Mouse (Mus musculus): ENCODE results near the gene Mef2b. TPM values are rescaled to one million over a fixed set of nuclear protein-coding genes. Genes with fewer than 3 reads are reported as not detected.

The Mef2b gene
- polyA plus RNA-seq, 1 experiment from 2014 or later, result 0.21 TPM

- Histone ChIP-seq H3K36me3 (ENCODE audit: control insufficient read depth, insufficient read depth, low read length) (no peaks in the 10 kb centered on the region), H3K9me3 (replicated peaks; ENCODE audit: control insufficient read depth, low read length) (no peaks in the 10 kb centered on the region), H3K4me3 (ENCODE audit: low read depth, low read length) (no peak overlapping the region), H3K27me3 (ENCODE audit: control insufficient read depth, insufficient read depth, low read length) (0 out of 2 replicates have a peak, but pooled peaks cover 2% of the 10 kb centered on the region), H3K9ac (ENCODE audit: low read depth, low read length) (no peak overlapping the region), H3K4me1 (ENCODE audit: control insufficient read depth, insufficient read depth, low read length) (no peaks in the 10 kb centered on the region; the same call in 1 of the 2 replicates), H3K4me2 (no peak overlapping the region), H3K27ac (ENCODE audit: low read depth, low read length) (no peak overlapping the region)
- ATAC-seq (replicated peaks; ENCODE audit: insufficient number of reproducible peaks, low FRiP score, low TSS enrichment), result no peak
- WGBS (ENCODE audit: insufficient replicate concordance), result 50% methylated on average over 7 of the region's 7 CpGs
Measured at GRCm38 (mm10) chr8:70197603-70198002, 58.1 kb downstream of the Mef2b start.

- WGBS (ENCODE audit: insufficient replicate concordance), result 72% methylated on average over 5 of the region's 5 CpGs
- Histone ChIP-seq H3K9ac (ENCODE audit: low read depth, low read length) (no peak overlapping the region), H3K27me3 (ENCODE audit: control insufficient read depth, insufficient read depth, low read length) (0 out of 2 replicates have a peak, but pooled peaks cover 2% of the 10 kb centered on the region), H3K4me3 (ENCODE audit: low read depth, low read length) (no peak overlapping the region), H3K4me1 (ENCODE audit: control insufficient read depth, insufficient read depth, low read length) (peaks cover 10% of the 10 kb centered on the region), H3K27ac (ENCODE audit: low read depth, low read length) (no peak overlapping the region), H3K4me2 (no peak overlapping the region), H3K9me3 (replicated peaks; ENCODE audit: control insufficient read depth, low read length) (no peaks in the 10 kb centered on the region), H3K36me3 (ENCODE audit: control insufficient read depth, insufficient read depth, low read length) (no peaks in the 10 kb centered on the region)
- no peak for ATAC-seq (replicated peaks; ENCODE audit: insufficient number of reproducible peaks, low FRiP score, low TSS enrichment)
Measured at GRCm38 (mm10) chr8:70200098-70200681, 60.7 kb downstream of the Mef2b start.

- 52% methylated on average over 3 of the region's 3 CpGs for WGBS (ENCODE audit: insufficient replicate concordance)
- Histone ChIP-seq H3K4me3 (ENCODE audit: low read depth, low read length) (no peak overlapping the region), H3K27ac (ENCODE audit: low read depth, low read length) (no peak overlapping the region), H3K9me3 (replicated peaks; ENCODE audit: control insufficient read depth, low read length) (no peaks in the 10 kb centered on the region), H3K4me1 (ENCODE audit: control insufficient read depth, insufficient read depth, low read length) (peaks cover 10% of the 10 kb centered on the region), H3K9ac (ENCODE audit: low read depth, low read length) (no peak overlapping the region), H3K36me3 (ENCODE audit: control insufficient read depth, insufficient read depth, low read length) (no peaks in the 10 kb centered on the region), H3K4me2 (no peak overlapping the region), H3K27me3 (ENCODE audit: control insufficient read depth, insufficient read depth, low read length) (0 out of 2 replicates have a peak, but pooled peaks cover 2% of the 10 kb centered on the region)
- ATAC-seq (replicated peaks; ENCODE audit: insufficient number of reproducible peaks, low FRiP score, low TSS enrichment), result no peak
Measured at GRCm38 (mm10) chr8:70201417-70201816, 61.9 kb downstream of the Mef2b start.

GRCm38 (mm10) chr8:70203072-70203471 lies 63.6 kb downstream of the Mef2b start:
- Histone ChIP-seq H3K9ac (ENCODE audit: low read depth, low read length) (no peak overlapping the region), H3K4me2 (no peak overlapping the region), H3K9me3 (replicated peaks; ENCODE audit: control insufficient read depth, low read length) (no peaks in the 10 kb centered on the region), H3K4me3 (ENCODE audit: low read depth, low read length) (no peak overlapping the region), H3K27me3 (ENCODE audit: control insufficient read depth, insufficient read depth, low read length) (0 out of 2 replicates have a peak, but pooled peaks cover 2% of the 10 kb centered on the region), H3K36me3 (ENCODE audit: control insufficient read depth, insufficient read depth, low read length) (no peaks in the 10 kb centered on the region), H3K27ac (ENCODE audit: low read depth, low read length) (no peak overlapping the region), H3K4me1 (ENCODE audit: control insufficient read depth, insufficient read depth, low read length) (peaks cover 10% of the 10 kb centered on the region)
- 80% methylated on average over 4 of the region's 4 CpGs for WGBS (ENCODE audit: insufficient replicate concordance)
- no peak for ATAC-seq (replicated peaks; ENCODE audit: insufficient number of reproducible peaks, low FRiP score, low TSS enrichment)

- H3K4me2 ChIP-seq, result peak overlapping the region; percentile 22; the same call in 1 of the 2 replicates
- no peak for ATAC-seq (replicated peaks; ENCODE audit: insufficient number of reproducible peaks, low FRiP score, low TSS enrichment)
- H3K27ac ChIP-seq (ENCODE audit: low read depth, low read length), result peak overlapping the region; percentile 85
- H3K9me3 ChIP-seq (replicated peaks; ENCODE audit: control insufficient read depth, low read length), result no peaks in the 10 kb centered on the region
- no peaks in the 10 kb centered on the region for H3K27me3 ChIP-seq (ENCODE audit: control insufficient read depth, insufficient read depth, low read length)
- no peak overlapping the region for H3K4me3 ChIP-seq (ENCODE audit: low read depth, low read length)
- H3K9ac ChIP-seq (ENCODE audit: low read depth, low read length), result 0 out of 2 replicates have a peak overlapping the region, but pooled peaks have one; percentile 34
- 44% methylated on average over 1 of the region's 1 CpGs for WGBS (ENCODE audit: insufficient replicate concordance)
- H3K4me1 ChIP-seq (ENCODE audit: control insufficient read depth, insufficient read depth, low read length), result peaks cover 10% of the 10 kb centered on the region
- H3K36me3 ChIP-seq (ENCODE audit: control insufficient read depth, insufficient read depth, low read length), result no peaks in the 10 kb centered on the region
Measured at GRCm38 (mm10) chr8:70204757-70205156, 65.2 kb downstream of the Mef2b start.

GRCm38 (mm10) chr8:70208130-70208529 lies 68.6 kb downstream of the Mef2b start:
- H3K9ac ChIP-seq (ENCODE audit: low read depth, low read length), result no peak overlapping the region
- 48% methylated on average over 1 of the region's 1 CpGs for WGBS (ENCODE audit: insufficient replicate concordance)
- peaks cover 18% of the 10 kb centered on the region; the same call in 1 of the 2 replicates for H3K4me1 ChIP-seq (ENCODE audit: control insufficient read depth, insufficient read depth, low read length)
- ATAC-seq (replicated peaks; ENCODE audit: insufficient number of reproducible peaks, low FRiP score, low TSS enrichment), result no peak
- H3K4me3 ChIP-seq (ENCODE audit: low read depth, low read length), result no peak overlapping the region
- no peaks in the 10 kb centered on the region for H3K36me3 ChIP-seq (ENCODE audit: control insufficient read depth, insufficient read depth, low read length)
- H3K4me2 ChIP-seq, result no peak overlapping the region
- H3K9me3 ChIP-seq (replicated peaks; ENCODE audit: control insufficient read depth, low read length), result no peaks in the 10 kb centered on the region
- H3K27ac ChIP-seq (ENCODE audit: low read depth, low read length), result no peak overlapping the region
- no peaks in the 10 kb centered on the region for H3K27me3 ChIP-seq (ENCODE audit: control insufficient read depth, insufficient read depth, low read length)

- Histone ChIP-seq H3K27ac (ENCODE audit: low read depth, low read length) (no peak overlapping the region), H3K4me3 (ENCODE audit: low read depth, low read length) (0 out of 2 replicates have a peak overlapping the region, but pooled peaks have one; percentile 8), H3K4me2 (peak overlapping the region; percentile 25), H3K36me3 (ENCODE audit: control insufficient read depth, insufficient read depth, low read length) (no peaks in the 10 kb centered on the region), H3K27me3 (ENCODE audit: control insufficient read depth, insufficient read depth, low read length) (no peaks in the 10 kb centered on the region), H3K4me1 (ENCODE audit: control insufficient read depth, insufficient read depth, low read length) (0 out of 2 replicates have a peak, but pooled peaks cover 9% of the 10 kb centered on the region), H3K9me3 (replicated peaks; ENCODE audit: control insufficient read depth, low read length) (no peaks in the 10 kb centered on the region), H3K9ac (ENCODE audit: low read depth, low read length) (no peak overlapping the region)
- WGBS (ENCODE audit: insufficient replicate concordance), result 21% methylated on average over 8 of the region's 8 CpGs
- no peak for ATAC-seq (replicated peaks; ENCODE audit: insufficient number of reproducible peaks, low FRiP score, low TSS enrichment)
Measured at GRCm38 (mm10) chr8:70210538-70210937, 71.0 kb downstream of the Mef2b start.

- WGBS (ENCODE audit: insufficient replicate concordance), result 59% methylated on average over 1 of the region's 1 CpGs
- no peaks in the 10 kb centered on the region for H3K27me3 ChIP-seq (ENCODE audit: control insufficient read depth, insufficient read depth, low read length)
- H3K4me3 ChIP-seq (ENCODE audit: low read depth, low read length), result peak overlapping the region; percentile 63
- no peak overlapping the region for H3K27ac ChIP-seq (ENCODE audit: low read depth, low read length)
- H3K9ac ChIP-seq (ENCODE audit: low read depth, low read length), result peak overlapping the region; percentile 74
- 0 out of 2 replicates have a peak, but pooled peaks cover 9% of the 10 kb centered on the region for H3K4me1 ChIP-seq (ENCODE audit: control insufficient read depth, insufficient read depth, low read length)
- H3K36me3 ChIP-seq (ENCODE audit: control insufficient read depth, insufficient read depth, low read length), result no peaks in the 10 kb centered on the region
- H3K4me2 ChIP-seq, result peak overlapping the region; percentile 95
- no peaks in the 10 kb centered on the region for H3K9me3 ChIP-seq (replicated peaks; ENCODE audit: control insufficient read depth, low read length)
- no peak for ATAC-seq (replicated peaks; ENCODE audit: insufficient number of reproducible peaks, low FRiP score, low TSS enrichment)
Measured at GRCm38 (mm10) chr8:70211275-70211674, 71.8 kb downstream of the Mef2b start.

- 0 out of 2 replicates have a peak, but pooled peaks have one; percentile 1 for ATAC-seq (replicated peaks; ENCODE audit: insufficient number of reproducible peaks, low FRiP score, low TSS enrichment)
- peak overlapping the region; percentile 55 for H3K27ac ChIP-seq (ENCODE audit: low read depth, low read length)
- peak overlapping the region; percentile 63 for H3K4me3 ChIP-seq (ENCODE audit: low read depth, low read length)
- H3K4me2 ChIP-seq, result peak overlapping the region; percentile 95
- no peaks in the 10 kb centered on the region; the same call in 1 of the 2 replicates for H3K27me3 ChIP-seq (ENCODE audit: control insufficient read depth, insufficient read depth, low read length)
- H3K36me3 ChIP-seq (ENCODE audit: control insufficient read depth, insufficient read depth, low read length), result no peaks in the 10 kb centered on the region
- no peaks in the 10 kb centered on the region for H3K9me3 ChIP-seq (replicated peaks; ENCODE audit: control insufficient read depth, low read length)
- H3K9ac ChIP-seq (ENCODE audit: low read depth, low read length), result peak overlapping the region; percentile 74
- WGBS (ENCODE audit: insufficient replicate concordance), result 2% methylated on average over 31 of the region's 31 CpGs
- 0 out of 2 replicates have a peak, but pooled peaks cover 9% of the 10 kb centered on the region for H3K4me1 ChIP-seq (ENCODE audit: control insufficient read depth, insufficient read depth, low read length)
Measured at GRCm38 (mm10) chr8:70211726-70212111, 72.2 kb downstream of the Mef2b start.

Data from heart, embryonic 11.5 days (tissue).